Mouse (Mus musculus): ENCODE measurements at regions not wholly inside any gene's neighbourhood (a gene's known extent, or its start where the extent isn't known, plus 50 kb on each side); places are given as distances from the start of the nearest gene placed in this dataset.

GRCm38 (mm10) chr6:6291781-6292180 lies 74.8 kb upstream of the Slc25a13 start:
- DNase-seq (ENCODE audit: low read depth, low spot score): no peak

DNA sequence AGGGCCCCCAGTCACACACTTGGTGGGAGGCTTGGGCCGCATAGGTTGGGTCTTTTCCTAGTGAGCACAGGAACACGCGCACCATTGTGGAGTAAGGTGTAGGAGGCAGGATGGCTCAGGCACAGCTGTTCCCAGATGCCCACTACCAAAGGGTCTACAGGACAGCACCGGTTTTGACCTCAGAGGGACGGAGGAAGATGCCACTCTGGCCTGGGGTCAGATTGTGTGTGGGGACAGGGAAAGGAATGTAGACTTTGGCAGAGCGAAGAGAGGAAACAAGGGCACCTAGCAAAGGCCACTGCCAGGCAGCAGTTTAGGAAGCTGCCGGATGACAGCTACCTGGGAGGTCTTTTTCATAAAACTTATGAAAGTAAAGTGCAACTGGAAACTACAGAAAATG lies 73.5 kb upstream of the Slc25a13 start:
- no peak for DNase-seq (ENCODE audit: low read depth, low spot score)

GRCm38 (mm10) chr6:6289806-6290205 lies 72.8 kb upstream of the Slc25a13 start:
- peak; percentile 87 for DNase-seq (ENCODE audit: low read depth, low spot score)

DNA sequence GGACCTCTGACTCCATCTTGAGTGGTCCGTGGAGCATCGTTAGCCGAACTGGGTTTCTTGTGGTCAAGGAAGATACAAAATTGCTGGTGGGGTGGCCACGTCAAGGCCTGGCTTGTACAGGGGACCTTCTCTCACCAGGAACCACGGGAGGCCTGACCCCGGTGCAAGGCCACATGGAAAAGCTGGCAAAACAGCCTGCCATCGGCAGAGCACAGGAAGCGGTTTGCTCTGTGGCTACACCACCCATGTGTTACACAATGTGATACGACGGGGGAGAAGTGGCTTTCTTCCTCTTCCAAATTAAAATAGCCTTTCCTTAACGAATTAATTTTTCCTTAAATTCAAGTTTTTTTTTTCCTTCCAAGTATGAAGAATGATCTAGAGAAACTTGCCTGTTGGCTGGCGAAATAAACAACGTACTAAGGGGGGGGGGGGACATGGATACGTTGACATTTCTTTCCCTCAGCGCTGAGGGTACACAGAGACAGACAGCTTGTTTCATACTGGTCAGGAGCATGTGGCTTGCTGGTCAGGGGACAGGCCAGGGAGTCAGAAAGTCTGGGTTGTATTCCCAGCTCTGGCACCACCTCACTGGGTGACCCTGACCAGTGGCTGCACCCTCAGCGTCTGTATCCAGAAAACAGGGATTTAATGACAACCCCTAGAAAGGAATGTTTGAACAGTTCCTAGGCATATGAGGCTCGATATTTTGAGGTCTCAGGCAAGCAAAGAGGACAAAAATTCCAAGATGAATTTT lies 64.0 kb upstream of the Slc25a13 start:
- DNase-seq (ENCODE audit: low read depth, low spot score): no peak

DNA sequence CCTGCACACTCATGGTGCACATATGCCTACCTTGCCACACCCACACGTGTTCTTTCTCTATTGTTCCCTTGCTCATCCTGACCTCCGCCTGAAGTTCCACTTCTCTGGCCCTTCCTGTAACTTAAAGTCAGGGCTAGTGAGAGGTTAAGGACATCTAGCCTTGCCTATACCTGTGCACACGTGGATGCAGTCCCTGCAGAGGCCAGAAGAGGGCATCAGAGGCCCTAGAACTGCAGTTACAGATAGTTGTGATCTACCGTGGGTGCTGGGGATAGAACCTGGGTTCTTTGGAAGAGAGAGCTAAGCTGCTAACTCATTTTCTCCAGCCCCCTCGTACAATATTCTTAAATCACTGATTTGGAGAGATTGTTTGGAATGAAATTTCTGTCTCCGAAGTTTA lies 62.7 kb upstream of the Slc25a13 start:
- DNase-seq (ENCODE audit: low read depth, low spot score): peak; percentile 79

GRCm38 (mm10) chr6:6270545-6270944 lies 53.6 kb upstream of the Slc25a13 start:
- DNase-seq (ENCODE audit: low read depth, low spot score): peak; percentile 6

Measured in R1 (cell line).